Mouse (Mus musculus): ENCODE results near the gene Ankrd39. TPM values are rescaled to one million over a fixed set of nuclear protein-coding genes. Genes with fewer than 3 reads are reported as not detected.

Ankrd39 gene
- total RNA-seq, 1 experiment from 2014 or later = 12.2 TPM

GRCm38 (mm10) chr1:36512966-36513280, 34.3 kb downstream of the Ankrd39 start:
- ATAC-seq (ENCODE audit: extremely low read depth, insufficient number of reproducible peaks, low FRiP score, poor library complexity, severe bottlenecking) = no peak

DNA sequence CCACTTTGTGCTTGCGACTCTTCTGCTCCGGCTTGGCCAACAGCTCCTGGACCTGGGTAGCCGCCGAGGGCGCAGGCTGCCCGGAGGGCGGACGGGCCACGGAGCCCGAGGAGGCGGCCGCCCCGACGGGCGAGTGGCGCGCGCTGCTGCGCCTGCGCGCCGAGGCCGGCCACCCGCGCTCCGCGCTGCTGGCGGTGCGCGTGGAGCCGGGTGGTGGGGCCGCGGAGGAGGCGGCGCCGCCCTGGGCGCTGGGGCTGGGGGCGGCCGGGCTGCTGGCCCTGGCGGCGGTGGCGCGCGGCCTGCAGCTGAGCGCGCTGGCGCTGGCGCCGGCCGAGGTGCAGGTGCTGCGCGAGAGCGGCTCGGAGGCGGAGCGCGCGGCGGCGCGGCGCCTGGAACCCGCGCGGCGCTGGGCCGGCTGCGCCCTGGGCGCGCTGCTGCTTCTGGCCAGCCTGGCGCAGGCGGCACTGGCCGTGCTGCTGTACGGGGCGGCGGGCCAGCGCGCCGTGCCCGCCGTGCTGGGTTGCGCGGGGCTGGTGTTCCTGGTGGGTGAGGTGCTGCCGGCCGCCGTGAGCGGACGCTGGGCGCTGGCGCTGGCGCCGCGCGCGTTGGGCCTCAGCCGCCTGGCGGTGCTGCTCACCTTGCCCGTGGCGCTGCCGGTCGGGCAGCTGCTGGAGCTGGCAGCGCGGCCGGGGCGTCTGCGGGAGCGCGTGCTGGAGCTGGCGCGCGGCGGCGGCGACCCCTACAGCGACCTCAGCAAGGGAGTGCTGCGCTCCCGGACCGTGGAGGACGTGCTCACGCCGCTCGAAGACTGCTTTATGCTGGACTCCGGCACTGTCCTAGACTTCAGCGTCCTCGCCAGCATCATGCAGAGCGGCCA, 34.9 kb downstream of the Ankrd39 start:
- no peak for ATAC-seq (ENCODE audit: extremely low read depth, insufficient number of reproducible peaks, low FRiP score, poor library complexity, severe bottlenecking)

- ATAC-seq (ENCODE audit: extremely low read depth, insufficient number of reproducible peaks, low FRiP score, poor library complexity, severe bottlenecking) = peak; percentile 93
Measured at GRCm38 (mm10) chr1:36511289-36512021, 35.8 kb downstream of the Ankrd39 start, which contains the start of gene Cnnm3. TSS of gene Cnnm3 (plus strand) at chr1:36511867.

GRCm38 (mm10) chr1:36508238-36508637, 39.0 kb downstream of the Ankrd39 start:
- ATAC-seq (ENCODE audit: extremely low read depth, insufficient number of reproducible peaks, low FRiP score, poor library complexity, severe bottlenecking) = peak; percentile 31; the same call in 1 of the 2 replicates

- peak; percentile 76 for ATAC-seq (ENCODE audit: extremely low read depth, insufficient number of reproducible peaks, low FRiP score, poor library complexity, severe bottlenecking)
Measured at GRCm38 (mm10) chr1:36501261-36501660, 46.0 kb downstream of the Ankrd39 start.

GRCm38 (mm10) chr1:36497312-36497711, 49.9 kb downstream of the Ankrd39 start:
- no peak for ATAC-seq (ENCODE audit: extremely low read depth, insufficient number of reproducible peaks, low FRiP score, poor library complexity, severe bottlenecking)

- no peak for ATAC-seq (ENCODE audit: extremely low read depth, insufficient number of reproducible peaks, low FRiP score, poor library complexity, severe bottlenecking)
Measured at GRCm38 (mm10) chr1:36496719-36497118, 50.5 kb downstream of the Ankrd39 start.

GRCm38 (mm10) chr1:36493299-36493698, 53.9 kb downstream of the Ankrd39 start:
- no peak for ATAC-seq (ENCODE audit: extremely low read depth, insufficient number of reproducible peaks, low FRiP score, poor library complexity, severe bottlenecking)

DNA sequence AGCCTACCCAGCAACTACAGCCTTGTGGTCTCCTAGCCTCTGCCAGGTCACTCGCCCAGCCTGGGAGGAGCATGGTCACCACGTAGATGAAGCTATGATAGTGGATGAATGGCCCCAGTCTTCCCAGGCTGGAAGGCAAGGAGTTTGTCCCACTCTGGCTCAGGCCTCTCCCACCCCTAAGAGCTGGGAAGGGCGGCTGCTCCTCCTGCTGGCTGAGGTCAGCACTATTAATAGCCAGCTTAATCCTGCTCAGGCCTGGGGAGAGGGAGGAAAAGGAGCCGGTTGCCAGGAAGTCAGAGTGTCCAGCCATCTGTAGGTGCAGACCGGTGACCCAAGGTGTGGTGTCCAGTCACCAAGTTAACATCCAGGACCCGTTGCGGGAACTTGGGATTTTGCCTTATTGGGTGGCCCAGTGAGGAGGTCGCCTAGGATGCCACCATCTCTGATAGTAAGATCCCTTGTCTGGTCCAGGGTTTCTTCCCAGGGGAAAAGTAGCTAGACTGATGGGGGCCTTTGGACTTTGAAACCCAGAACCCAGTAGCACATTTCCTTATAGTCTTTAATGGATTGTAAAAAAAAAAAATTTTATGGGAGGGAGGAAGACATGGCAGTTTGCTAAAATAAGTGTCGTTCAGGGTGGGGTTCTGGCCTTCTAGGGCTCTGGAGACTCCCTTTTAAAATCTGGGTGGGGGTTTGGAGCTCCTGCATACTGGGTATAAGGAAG, 54.7 kb downstream of the Ankrd39 start:
- no peak for ATAC-seq (ENCODE audit: extremely low read depth, insufficient number of reproducible peaks, low FRiP score, poor library complexity, severe bottlenecking)

DNA sequence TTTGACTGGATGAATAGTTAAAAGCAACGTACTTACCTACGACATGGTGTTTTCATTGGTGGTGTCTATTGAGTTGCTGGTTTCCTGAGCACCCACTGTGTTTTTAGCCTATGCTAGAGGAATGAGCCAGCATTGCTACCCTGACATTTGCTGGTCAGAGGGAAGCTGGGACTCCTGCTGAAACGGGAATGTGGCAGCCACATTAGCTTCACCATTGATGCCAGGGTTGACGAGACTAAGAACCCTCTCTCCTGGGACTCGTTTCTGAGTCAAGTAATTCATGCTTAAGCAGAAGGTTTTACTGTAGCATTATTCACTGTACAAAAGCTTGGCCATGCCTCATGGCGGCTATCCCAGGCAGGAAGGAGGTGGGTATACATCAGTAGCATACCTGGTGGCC, 57.6 kb downstream of the Ankrd39 start:
- no peak for ATAC-seq (ENCODE audit: extremely low read depth, insufficient number of reproducible peaks, low FRiP score, poor library complexity, severe bottlenecking)

Other genes with a start within 250 kb of the Ankrd39 start
- gene Arid5a, start 239.7 kb downstream of the Ankrd39 start, total RNA-seq (2017) = 199 and 207 TPM in 2 replicates
- 57.2 and 67.0 TPM in 2 replicates for gene Kansl3, start 178.3 kb downstream of the Ankrd39 start, total RNA-seq (2017)
- 0.35 TPM in 1 of 2 replicates, not detected in the other for gene Fer1l5, start 175.2 kb downstream of the Ankrd39 start, total RNA-seq (2017)
- gene Lman2l, start 102.2 kb downstream of the Ankrd39 start, total RNA-seq (2017) = 13.0 and 14.9 TPM in 2 replicates
- gene Cnnm4, start 75.8 kb downstream of the Ankrd39 start, total RNA-seq (2017) = 15.6 and 15.8 TPM in 2 replicates
- 16.2 and 20.8 TPM in 2 replicates for gene Cnnm3, start 35.6 kb downstream of the Ankrd39 start, total RNA-seq (2017)
- 18.6 and 20.3 TPM in 2 replicates for gene Ankrd23, start 10.6 kb downstream of the Ankrd39 start, total RNA-seq (2017)
- not detected in 2 replicates for gene Gm42417, start 8.0 kb downstream of the Ankrd39 start, total RNA-seq (2017)
- gene Sema4c, start 10.9 kb upstream of the Ankrd39 start, total RNA-seq (2017) = 0.25 TPM in 1 of 2 replicates, not detected in the other
- gene Fam178b, start 135.7 kb upstream of the Ankrd39 start, total RNA-seq (2017) = not detected in 2 replicates
- gene Cox5b, start 144.0 kb upstream of the Ankrd39 start, total RNA-seq (2017) = 136 and 171 TPM in 2 replicates
- gene 4933424G06Rik, start 162.7 kb upstream of the Ankrd39 start, total RNA-seq (2017) = not detected in 2 replicates
- gene Actr1b, start 167.0 kb upstream of the Ankrd39 start, total RNA-seq (2017) = 53.7 and 59.8 TPM in 2 replicates
- 7.1 and 12.8 TPM in 2 replicates for gene Zap70, start 214.4 kb upstream of the Ankrd39 start, total RNA-seq (2017)